Mouse (Mus musculus) CD4-positive, CD25-positive, alpha-beta regulatory T cell, adult 4 months (primary cell): Measurements from ENCODE around the gene Zfp423. TPM values are rescaled to one million over a fixed set of nuclear protein-coding genes. Genes with fewer than 3 reads are reported as not detected.

ENCODE experiments used
- ATAC-seq: one replicate; pipeline ENCODE4 v1.8.0; 2017
- polyA plus RNA-seq, 2 experiments: library from polyadenylated mRNA; unstranded; fragments of 100-300 nt; shearing (Covaris generic); gene quantifications; one replicate each; pipeline ENCODE4 v1.2.1; 2017

The Zfp423 gene
- polyA plus RNA-seq, 2 experiments from 2014 or later = not detected

DNA sequence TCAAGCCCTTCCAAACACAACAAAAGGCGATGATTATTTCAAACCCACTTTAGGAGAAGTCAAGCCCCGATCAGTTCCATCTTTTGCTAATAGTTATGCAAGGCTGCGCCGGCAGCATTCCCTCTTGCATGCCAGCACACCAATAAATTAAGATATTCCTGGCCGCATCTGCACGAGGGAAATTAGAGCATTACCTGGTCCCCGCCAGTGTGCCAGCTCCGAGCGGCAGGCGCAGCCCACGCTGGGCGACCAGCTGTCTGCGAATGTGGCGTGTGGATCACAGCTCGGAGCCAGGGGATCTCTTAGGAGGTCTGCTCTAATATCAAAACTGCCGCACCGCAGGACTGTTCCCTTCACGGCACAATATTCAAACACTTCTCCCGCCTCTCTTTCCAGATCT lies 217.4 kb downstream of the Zfp423 start:
- ATAC-seq = no peak

DNA sequence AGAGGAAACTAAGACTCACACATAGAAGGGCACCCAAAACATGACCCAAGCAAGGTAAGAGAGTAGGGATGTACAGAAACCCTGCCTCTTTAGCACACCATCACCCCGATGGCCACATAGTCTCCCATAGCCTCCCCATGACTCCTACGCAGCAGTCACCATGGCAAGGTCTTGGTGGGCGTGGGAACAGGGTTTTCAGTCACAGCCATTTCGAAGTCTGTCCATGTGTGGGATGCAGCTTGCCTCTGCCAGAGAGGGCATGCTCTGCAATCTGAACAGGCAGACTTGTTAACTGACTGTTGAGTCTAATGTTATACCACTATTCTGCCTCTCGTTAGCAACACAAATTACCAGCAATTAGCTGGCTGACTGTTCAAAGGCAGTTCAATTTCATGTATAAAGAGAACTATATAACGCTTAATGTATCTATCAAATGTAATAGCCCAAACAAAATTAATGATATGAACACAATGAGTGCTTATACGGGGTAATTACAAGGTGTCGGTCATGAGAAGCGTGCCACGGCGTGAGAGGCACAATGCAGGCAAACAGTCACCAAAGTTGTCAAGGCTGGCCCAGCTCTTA lies 218.4 kb downstream of the Zfp423 start:
- ATAC-seq = no peak

DNA sequence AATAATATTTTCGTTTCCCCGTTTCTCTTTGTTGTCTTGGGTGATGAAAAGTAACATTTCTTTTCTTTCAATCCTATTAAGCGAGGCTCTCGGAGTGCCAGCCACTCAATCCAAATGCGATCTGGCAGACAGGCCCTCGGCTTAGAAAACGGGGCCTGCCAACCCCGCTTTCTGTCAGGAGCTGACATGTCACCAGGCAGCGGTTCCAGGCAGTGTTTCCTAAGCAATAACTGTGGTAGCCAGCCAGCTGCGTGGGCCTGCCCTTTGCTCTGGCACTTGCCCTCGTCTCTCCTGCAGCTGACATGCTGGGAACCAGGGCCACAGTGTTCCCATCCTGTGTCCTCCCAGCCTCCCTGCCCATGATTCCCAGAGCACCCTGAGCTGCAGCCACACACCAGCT lies 221.5 kb downstream of the Zfp423 start:
- ATAC-seq = no peak

- ATAC-seq = no peak
Observed at GRCm38 (mm10) chr8:87734902-87735301, 224.5 kb downstream of the Zfp423 start.

- no peak for ATAC-seq
Observed at GRCm38 (mm10) chr8:87734496-87734895, 224.9 kb downstream of the Zfp423 start.

GRCm38 (mm10) chr8:87731062-87731461 lies 228.3 kb downstream of the Zfp423 start:
- no peak for ATAC-seq

GRCm38 (mm10) chr8:87723015-87723414 lies 236.4 kb downstream of the Zfp423 start:
- no peak for ATAC-seq

DNA sequence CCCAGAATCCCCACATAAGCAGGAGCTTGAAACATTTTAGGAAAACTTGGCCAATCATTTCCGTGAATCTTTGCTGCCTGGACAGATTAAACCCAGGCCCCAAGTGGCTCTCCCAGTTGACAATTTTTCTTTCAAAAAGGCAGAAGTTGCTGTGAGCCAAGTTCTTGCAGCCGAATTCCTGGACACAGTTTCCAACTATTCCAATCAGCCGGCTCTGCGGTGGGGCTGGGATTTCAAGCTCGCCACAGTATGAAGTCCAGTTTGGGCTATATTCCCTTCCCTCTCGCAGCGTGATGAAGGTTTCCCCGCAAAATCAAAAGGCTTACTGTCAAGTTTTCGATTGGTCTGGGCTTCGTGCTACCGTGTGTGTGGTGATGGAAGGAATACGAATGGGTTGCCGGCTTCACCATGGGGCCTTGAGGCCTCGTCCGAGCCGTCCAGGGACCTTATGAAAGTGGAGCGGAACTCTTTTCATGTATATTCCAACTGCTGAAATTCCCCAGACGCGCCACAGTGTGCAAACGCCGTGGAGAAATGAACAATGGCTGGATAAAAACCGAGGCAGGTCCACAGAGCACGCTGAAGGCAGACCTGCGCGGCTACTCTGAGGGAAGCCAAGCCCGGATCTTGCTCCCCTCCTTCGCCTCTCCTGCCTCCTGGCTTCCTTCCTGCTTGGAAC lies 240.1 kb downstream of the Zfp423 start:
- ATAC-seq = no peak

DNA sequence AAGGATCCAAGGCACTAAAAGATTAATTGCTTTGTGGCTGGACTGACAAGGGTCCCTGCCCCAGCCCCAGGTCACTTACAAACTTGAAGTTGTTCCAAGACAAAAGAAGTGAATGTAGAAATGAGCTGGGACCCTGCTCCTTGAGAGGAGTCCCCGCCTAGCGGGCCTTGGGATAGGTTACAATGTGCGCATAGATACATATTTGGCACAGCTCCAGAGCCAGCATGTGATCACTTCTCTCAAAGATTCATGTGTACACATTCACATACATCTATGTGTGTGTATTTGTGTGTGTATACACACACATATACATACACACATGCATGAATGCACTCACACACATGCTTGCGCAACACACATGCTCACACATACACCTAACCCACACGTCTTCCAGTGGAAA lies 241.9 kb downstream of the Zfp423 start:
- no peak for ATAC-seq

GRCm38 (mm10) chr8:87716726-87717248 lies 242.6 kb downstream of the Zfp423 start:
- ATAC-seq = no peak

DNA sequence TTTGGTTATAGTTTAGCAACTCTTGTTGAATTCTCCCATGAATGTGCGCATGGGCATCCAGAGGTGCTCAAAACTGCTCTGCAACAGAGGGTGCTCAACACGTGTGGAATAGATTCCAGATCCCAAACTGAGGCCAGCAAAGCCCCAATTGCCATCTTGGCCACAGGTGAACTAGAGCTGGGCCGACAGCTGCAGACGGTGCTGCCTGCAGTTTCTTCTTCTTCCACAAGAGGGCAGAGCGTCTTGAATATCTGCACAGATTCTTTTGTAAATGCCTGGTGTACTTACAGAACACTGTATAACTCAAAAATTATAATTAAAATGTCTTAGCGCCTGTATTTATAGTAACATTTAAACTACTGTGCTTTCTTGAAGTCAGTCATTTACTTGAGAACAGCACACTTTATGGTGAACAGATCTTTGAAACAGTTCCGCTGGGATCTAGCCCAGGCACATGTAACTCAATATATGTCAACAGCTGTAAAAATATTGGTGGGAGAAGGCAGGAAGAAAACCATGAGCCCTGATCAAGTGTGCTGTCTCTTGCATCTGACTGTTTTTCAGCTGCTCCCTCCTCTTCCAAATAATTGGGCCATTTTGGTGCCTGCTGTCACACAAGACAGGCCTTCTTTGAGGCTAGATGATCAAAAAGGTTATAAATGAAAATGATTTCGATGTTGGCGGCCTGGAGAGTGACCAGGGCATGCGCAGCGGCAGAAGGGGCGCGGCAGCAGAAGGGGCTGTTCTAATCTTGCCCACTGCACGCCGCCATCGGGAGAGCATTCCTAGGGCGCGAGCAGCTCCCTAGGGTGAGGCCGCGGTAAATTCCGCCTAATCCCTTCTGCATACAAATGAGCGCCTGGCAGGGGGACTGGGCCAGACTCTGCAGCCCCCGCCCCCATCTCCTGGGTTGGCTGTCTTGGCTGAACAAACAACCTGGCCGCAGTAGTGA lies 243.4 kb downstream of the Zfp423 start:
- no peak for ATAC-seq

GRCm38 (mm10) chr8:87713946-87714345 lies 245.4 kb downstream of the Zfp423 start:
- ATAC-seq = no peak

DNA sequence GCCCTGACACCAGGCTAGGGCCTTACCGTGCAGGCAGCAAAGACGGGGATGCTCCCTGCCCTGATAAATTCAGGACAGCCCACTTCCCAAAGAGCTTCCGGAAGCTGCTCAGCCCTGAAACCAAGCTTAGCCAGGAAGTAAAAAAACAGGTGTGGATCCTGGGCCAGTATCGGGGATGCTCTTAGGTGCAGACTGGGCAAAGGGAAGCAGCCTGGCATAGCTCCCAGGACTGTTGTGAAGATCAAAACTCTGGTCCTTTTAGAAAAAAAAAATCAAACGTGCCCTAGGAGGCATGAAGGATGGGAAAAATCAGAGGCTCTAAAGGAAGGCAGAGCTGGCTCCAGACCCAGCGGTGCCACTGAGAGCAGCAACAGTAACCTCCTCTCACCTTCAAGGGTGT lies 247.4 kb downstream of the Zfp423 start:
- ATAC-seq = no peak

DNA sequence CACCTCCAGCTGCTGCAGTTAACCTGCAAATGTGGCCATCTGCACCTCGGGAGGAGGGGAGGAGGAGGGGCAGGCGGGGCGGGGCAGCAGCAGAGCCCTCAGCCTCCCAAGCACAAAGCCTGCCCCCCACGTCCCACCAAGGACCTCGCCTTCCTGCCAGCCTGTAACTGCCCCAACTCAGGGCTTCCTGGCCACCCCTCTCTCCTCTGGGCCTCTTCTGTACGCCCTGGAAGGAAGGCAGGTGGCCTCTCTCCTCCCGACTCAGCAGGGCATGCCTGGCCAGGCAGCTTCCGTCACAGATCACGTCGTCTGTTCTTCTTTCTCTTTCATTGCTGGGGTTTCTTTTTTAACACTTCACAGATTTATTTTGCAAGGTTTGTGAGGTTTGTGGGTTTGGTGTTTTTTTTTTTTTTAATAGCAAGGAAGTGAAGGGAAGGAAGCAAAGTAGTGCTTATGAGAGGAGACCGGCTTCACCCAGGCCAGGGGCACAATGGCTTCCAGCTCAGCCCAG lies 251.2 kb downstream of the Zfp423 start:
- no peak for ATAC-seq

DNA sequence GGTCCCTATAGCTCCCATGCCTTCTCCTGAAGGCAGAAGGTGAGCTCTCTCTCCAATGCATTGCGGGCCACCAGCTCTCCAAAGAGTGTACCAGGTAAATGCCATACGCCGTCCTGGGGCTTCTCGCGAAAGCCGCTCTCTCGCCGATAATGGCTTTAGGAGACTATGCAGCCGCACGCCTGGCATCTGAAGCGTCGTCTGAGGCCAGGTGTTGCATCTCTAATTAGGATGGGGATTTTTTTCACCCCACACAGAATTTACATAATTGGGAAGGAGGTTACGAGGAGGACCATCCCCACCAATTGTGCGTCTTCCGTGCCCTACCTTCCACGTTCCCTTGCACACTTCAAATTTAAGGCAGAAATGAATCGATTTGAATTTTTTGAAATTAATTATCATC lies 252.2 kb downstream of the Zfp423 start:
- ATAC-seq = no peak

DNA sequence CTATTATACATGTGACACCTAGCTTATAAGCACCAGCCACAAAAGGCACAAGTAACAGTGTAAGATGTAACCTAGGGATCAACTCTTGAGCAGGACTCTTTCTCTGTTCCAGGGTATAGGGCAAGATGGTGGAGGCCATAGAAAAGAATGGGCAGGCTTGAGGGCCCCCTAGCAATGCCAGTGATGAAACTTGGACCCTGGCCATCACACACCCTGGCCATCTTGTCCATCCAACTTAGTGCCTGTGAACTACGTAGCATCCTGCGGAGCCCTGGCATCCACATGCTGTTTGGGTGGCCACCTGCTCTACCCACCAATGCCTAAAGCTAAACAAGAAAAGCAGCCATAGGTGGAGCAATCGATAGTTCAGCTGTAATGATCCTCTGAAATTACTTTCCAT lies 254.6 kb downstream of the Zfp423 start:
- ATAC-seq = no peak

DNA sequence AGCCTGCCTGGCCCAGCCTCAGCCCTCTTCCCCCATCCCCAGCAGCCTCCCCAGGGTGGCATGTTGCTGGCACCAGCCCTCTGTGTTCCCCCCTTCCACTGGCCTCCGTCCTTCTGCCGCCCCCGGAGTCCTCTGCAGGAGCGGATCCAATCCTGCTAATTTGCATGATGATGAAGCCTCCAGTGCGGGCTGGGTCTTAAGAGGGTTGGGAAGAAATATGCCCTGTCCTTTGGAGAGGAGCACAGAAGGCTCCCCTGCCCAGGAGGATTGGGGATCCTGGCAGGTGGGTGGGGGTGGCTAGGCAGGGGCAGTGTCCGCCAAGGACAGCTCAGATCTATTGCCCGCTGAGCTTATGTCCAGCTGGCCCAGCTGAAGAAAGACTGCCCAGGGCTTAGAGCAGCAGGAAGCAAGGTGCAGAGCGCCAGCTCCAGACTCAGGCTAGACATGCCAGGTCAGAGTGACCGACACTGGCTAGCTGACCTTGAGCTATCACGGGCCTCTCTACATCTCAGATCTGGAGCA lies 256.5 kb downstream of the Zfp423 start:
- no peak for ATAC-seq

DNA sequence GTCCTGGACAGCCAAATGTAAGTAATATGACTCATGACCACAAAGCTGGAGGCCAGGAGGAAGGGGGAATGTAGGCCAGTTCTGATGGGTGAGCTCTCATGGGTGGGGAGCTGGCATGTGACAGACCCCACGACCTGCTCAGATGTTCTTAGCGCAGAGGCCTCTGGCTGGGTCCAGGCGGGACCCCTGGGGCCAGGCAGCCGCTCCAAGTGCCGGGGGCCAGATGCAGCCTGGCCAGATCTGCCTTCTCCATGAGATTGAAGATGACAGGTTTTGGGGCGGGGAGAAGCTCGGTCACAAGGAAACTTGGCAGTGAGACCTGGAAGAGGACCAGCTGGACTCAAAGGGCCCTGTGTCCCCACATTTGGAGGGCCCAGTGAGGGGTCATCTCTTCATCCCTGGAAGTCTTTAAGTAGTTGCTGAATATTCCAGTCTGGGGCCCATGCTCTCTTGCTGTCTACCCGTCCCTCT lies 257.3 kb downstream of the Zfp423 start:
- ATAC-seq = no peak

GRCm38 (mm10) chr8:87701583-87701982 lies 257.8 kb downstream of the Zfp423 start:
- ATAC-seq = no peak

DNA sequence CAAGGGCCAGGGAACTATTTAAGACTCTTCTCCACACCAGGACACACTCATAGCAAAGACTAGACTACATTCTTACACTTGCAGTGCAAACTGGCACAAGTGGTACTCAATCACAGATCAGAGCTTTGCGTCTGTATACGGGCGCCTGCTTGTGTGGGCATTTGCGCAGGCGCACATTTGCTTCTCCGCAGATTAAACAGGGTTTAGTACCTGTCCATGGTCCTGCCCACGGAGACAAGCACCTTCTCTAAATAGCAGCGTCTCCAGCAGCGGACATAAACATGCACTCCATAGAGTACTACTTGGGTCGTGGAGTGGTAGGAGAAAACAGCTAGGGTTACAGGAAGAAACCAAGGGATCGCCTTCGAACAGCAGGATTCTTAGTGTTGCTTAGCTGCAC lies 259.1 kb downstream of the Zfp423 start:
- ATAC-seq = no peak

DNA sequence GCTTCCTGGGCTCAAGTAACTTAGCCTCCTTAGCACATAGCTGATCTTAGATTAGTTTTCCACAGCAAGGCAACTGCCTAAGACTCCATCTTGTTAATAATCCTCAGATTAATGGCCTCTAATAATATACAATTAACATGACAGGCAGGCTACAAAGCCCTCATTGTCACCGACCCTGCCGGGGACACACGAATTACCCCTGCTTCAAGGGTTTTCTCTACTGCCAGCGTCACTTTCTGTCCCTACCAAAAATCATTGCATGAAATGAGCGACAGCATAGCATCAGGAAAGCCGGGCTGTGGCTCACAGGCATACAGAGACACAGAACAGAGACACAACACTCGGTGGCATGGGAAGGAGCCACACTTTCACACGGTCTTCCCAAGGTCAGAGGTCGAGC lies 262.3 kb downstream of the Zfp423 start:
- no peak for ATAC-seq

DNA sequence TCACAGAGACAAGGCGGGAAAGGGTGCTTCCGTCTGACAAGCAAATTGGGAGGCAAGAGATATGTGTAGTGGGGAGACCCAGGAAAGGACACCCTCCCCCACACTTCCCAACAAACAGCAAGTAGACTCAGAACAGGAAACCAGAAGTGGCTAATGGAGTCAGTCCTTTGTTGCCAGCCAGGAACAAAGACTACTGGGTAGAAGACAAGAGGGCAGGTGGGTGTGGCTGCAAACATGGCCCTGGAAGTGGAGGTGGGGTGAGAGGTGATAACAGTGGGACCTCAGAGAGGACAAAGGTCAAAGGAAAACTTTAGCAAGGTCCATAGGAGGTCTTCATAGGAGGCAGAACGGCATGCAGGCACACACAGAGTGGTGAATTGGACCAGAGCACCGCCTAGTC lies 265.7 kb downstream of the Zfp423 start:
- ATAC-seq = no peak
